11 mouse cellular contexts compared by ENCODE assay signal in the genomic region with DNA sequence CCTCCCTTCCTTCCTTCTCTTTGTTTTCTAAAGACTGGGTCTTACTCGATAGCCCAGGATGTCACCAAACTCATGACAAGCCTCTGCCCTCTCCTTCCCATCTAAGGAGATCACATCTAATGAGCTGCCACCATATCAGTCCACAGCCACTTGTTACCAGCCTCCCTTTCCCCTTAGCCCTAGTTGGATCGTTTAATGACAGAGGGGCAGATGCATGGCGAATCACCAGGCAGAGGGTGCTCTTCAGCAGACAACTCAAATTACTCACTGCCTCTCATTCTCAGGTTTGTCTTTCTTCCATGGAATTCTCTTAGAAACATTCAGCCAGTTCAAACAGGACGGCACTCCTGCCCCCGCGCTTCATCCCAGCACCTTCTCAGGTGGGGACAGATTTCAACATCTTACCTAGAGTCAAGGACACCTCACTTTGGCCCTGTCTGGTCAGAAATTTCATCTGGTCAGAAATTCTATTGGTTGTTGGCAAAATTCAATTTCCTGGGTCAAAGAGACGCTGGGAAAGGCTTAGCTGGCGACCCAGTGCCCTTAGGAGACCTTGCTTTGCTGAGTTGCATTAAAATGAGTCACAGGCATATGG. TPM values are rescaled to one million over a fixed set of nuclear protein-coding genes. Genes with fewer than 3 reads are reported as not detected.
A peak's percentile ranks its signal among the peaks of the same experiment; 100 is the strongest.
DNase-seq lines count a peak whose midpoint lies in the region; ATAC-seq and TF ChIP-seq lines count a peak whose summit lies in the region.
"Had no signal": no experiment of that assay in that cellular context is flagged by ENCODE, and none has a peak within 500 bp of the region (broad histone marks: within the 10 kb centered on the region; RNA-seq: fewer than 3 reads in every experiment).

No protein-coding gene starts in this region.

- H3K27ac ChIP-seq in kidney, embryonic 15.5 days, result peak overlapping the region; percentile 78
- H3K27ac ChIP-seq in stomach, embryonic 14.5 days (ENCODE audit: low read length), result peak overlapping the region; percentile 64; the same call in 1 of the 2 replicates
- no peak overlapping the region for H3K27ac ChIP-seq in stomach, postnatal 0 days (replicated peaks)
- H3K27ac ChIP-seq in heart, embryonic 16.5 days (ENCODE audit: low read length), result peak overlapping the region; percentile 77
- H3K27ac ChIP-seq in stomach, embryonic 16.5 days (ENCODE audit: low read length), result peak overlapping the region; percentile 61
- H3K27ac ChIP-seq: forebrain, embryonic 12.5 days; hindbrain, embryonic 15.5 days had no signal

- WGBS in kidney, embryonic 15.5 days, result 59% methylated on average over 8 of the region's 8 CpGs
- 58% methylated on average over 8 of the region's 8 CpGs for WGBS in stomach, embryonic 14.5 days
- WGBS in stomach, postnatal 0 days, result 52% methylated on average over 8 of the region's 8 CpGs
- WGBS in heart, embryonic 16.5 days, result 65% methylated on average over 8 of the region's 8 CpGs
- 58% methylated on average over 8 of the region's 8 CpGs for WGBS in stomach, embryonic 16.5 days

- TF ChIP-seq CTCF in stomach, postnatal 0 days (IDR thresholded peaks at IDR 0.05; ENCODE audit: low read depth), result no peak

- H3K4me2 ChIP-seq in kidney, embryonic 15.5 days, result no peak overlapping the region
- no peak overlapping the region for H3K4me2 ChIP-seq in stomach, embryonic 14.5 days (replicated peaks; ENCODE audit: low read depth, low read length)
- H3K4me2 ChIP-seq in stomach, postnatal 0 days (replicated peaks; ENCODE audit: low read depth), result no peak overlapping the region
- no peak overlapping the region for H3K4me2 ChIP-seq in heart, embryonic 16.5 days (ENCODE audit: low read depth, low read length)
- no peak overlapping the region for H3K4me2 ChIP-seq in stomach, embryonic 16.5 days (ENCODE audit: low read depth, low read length)
- H3K4me2 ChIP-seq: forebrain, embryonic 12.5 days; hindbrain, embryonic 15.5 days had no signal

- peaks cover 18% of the 10 kb centered on the region for H3K36me3 ChIP-seq in kidney, embryonic 15.5 days
- peaks cover 5% of the 10 kb centered on the region; the same call in 1 of the 2 replicates for H3K36me3 ChIP-seq in stomach, embryonic 14.5 days (ENCODE audit: control insufficient read depth, insufficient read depth, low read length)
- H3K36me3 ChIP-seq in stomach, postnatal 0 days (ENCODE audit: control insufficient read depth, insufficient read depth, low read length), result peaks cover 2% of the 10 kb centered on the region; the same call in 1 of the 2 replicates
- H3K36me3 ChIP-seq in heart, embryonic 16.5 days (ENCODE audit: control insufficient read depth, insufficient read depth), result peaks cover 18% of the 10 kb centered on the region
- 0 out of 2 replicates have a peak, but pooled peaks cover 4% of the 10 kb centered on the region for H3K36me3 ChIP-seq in stomach, embryonic 16.5 days (ENCODE audit: control insufficient read depth, insufficient read depth, low read length)
- H3K36me3 ChIP-seq: forebrain, embryonic 12.5 days had no signal

- no peaks in the 10 kb centered on the region for H3K27me3 ChIP-seq in kidney, embryonic 15.5 days
- no peaks in the 10 kb centered on the region for H3K27me3 ChIP-seq in stomach, embryonic 14.5 days (ENCODE audit: control insufficient read depth, insufficient read depth, low read length)
- no peaks in the 10 kb centered on the region for H3K27me3 ChIP-seq in stomach, postnatal 0 days (ENCODE audit: control insufficient read depth, insufficient read depth, low read length)
- no peaks in the 10 kb centered on the region for H3K27me3 ChIP-seq in heart, embryonic 16.5 days (ENCODE audit: control insufficient read depth, insufficient read depth, low read length)
- no peaks in the 10 kb centered on the region for H3K27me3 ChIP-seq in stomach, embryonic 16.5 days (ENCODE audit: control insufficient read depth, insufficient read depth, low read length)
- H3K27me3 ChIP-seq: forebrain, embryonic 12.5 days; hindbrain, embryonic 15.5 days had no signal

- no peak for DNase-seq in kidney, adult 18-20 months
- no peak for DNase-seq in stomach, postnatal 0 days (ENCODE audit: low spot score)
- no peak for DNase-seq in left cerebral cortex, adult 18-20 months (ENCODE audit: low spot score in 2 of 2)
- no peak for DNase-seq in spleen, adult 12 weeks (ENCODE audit: low spot score)
- DNase-seq: cerebellum, adult 11-12 months had no signal

- ATAC-seq in kidney, embryonic 15.5 days (replicated peaks; ENCODE audit: low FRiP score), result no peak
- ATAC-seq in stomach, embryonic 14.5 days (ENCODE audit: insufficient number of reproducible peaks, insufficient read depth, low FRiP score, low read depth), result no peak
- no peak for ATAC-seq in stomach, postnatal 0 days (ENCODE audit: low FRiP score, low TSS enrichment)
- ATAC-seq in heart, embryonic 16.5 days (replicated peaks; ENCODE audit: extremely low read depth, insufficient read depth, low FRiP score), result no peak
- no peak for ATAC-seq in stomach, embryonic 16.5 days (ENCODE audit: insufficient read depth, low FRiP score)

- TF ChIP-seq EP300 in stomach, postnatal 0 days (optimal IDR thresholded peaks at IDR 0.05), result no peak

- H3K4me1 ChIP-seq in kidney, embryonic 15.5 days, result peaks cover 60% of the 10 kb centered on the region
- H3K4me1 ChIP-seq in stomach, embryonic 14.5 days (ENCODE audit: control insufficient read depth, insufficient read depth, low read length), result peaks cover 33% of the 10 kb centered on the region
- H3K4me1 ChIP-seq in stomach, postnatal 0 days (replicated peaks; ENCODE audit: control insufficient read depth, insufficient read depth), result 0 out of 2 replicates have a peak, but pooled peaks cover 5% of the 10 kb centered on the region
- H3K4me1 ChIP-seq in heart, embryonic 16.5 days (ENCODE audit: control insufficient read depth, insufficient read depth, low read length), result peaks cover 59% of the 10 kb centered on the region
- peaks cover 36% of the 10 kb centered on the region for H3K4me1 ChIP-seq in stomach, embryonic 16.5 days (ENCODE audit: control insufficient read depth, insufficient read depth, low read length)

- H3K9ac ChIP-seq in kidney, embryonic 15.5 days, result no peak overlapping the region
- no peak overlapping the region for H3K9ac ChIP-seq in stomach, embryonic 14.5 days (replicated peaks; ENCODE audit: low read depth, low read length)
- no peak overlapping the region for H3K9ac ChIP-seq in stomach, postnatal 0 days (ENCODE audit: low read length)
- H3K9ac ChIP-seq in heart, embryonic 16.5 days (ENCODE audit: low read length), result no peak overlapping the region
- no peak overlapping the region for H3K9ac ChIP-seq in stomach, embryonic 16.5 days (ENCODE audit: low read length)
- H3K9ac ChIP-seq: forebrain, embryonic 12.5 days; hindbrain, embryonic 15.5 days had no signal

- no peaks in the 10 kb centered on the region for H3K9me3 ChIP-seq in kidney, embryonic 15.5 days (replicated peaks)
- 0 out of 2 replicates have a peak, but pooled peaks cover 2% of the 10 kb centered on the region for H3K9me3 ChIP-seq in stomach, embryonic 14.5 days (ENCODE audit: control insufficient read depth, low read depth, low read length)
- H3K9me3 ChIP-seq in stomach, postnatal 0 days (ENCODE audit: control insufficient read depth, low read length), result no peaks in the 10 kb centered on the region
- H3K9me3 ChIP-seq in heart, embryonic 16.5 days (replicated peaks; ENCODE audit: control insufficient read depth, low read length), result no peaks in the 10 kb centered on the region
- H3K9me3 ChIP-seq in stomach, embryonic 16.5 days (replicated peaks; ENCODE audit: control insufficient read depth, low read length), result no peaks in the 10 kb centered on the region
- H3K9me3 ChIP-seq: hindbrain, embryonic 15.5 days had no signal

- no peak overlapping the region for H3K4me3 ChIP-seq in kidney, embryonic 15.5 days (replicated peaks)
- H3K4me3 ChIP-seq in stomach, embryonic 14.5 days (ENCODE audit: low read depth, low read length), result no peak overlapping the region
- no peak overlapping the region for H3K4me3 ChIP-seq in stomach, postnatal 0 days (ENCODE audit: low read depth, low read length)
- no peak overlapping the region for H3K4me3 ChIP-seq in heart, embryonic 16.5 days (ENCODE audit: low read length)
- H3K4me3 ChIP-seq in stomach, embryonic 16.5 days (replicated peaks; ENCODE audit: low read length), result no peak overlapping the region
- H3K4me3 ChIP-seq: forebrain, embryonic 12.5 days; hindbrain, embryonic 15.5 days had no signal

RNA-seq across cellular contexts. Expression of a gene that starts 16.8 kb away (rescaled TPM):
- 14.4 and 17.9 TPM in 2 replicates for polyA plus RNA-seq in kidney, embryonic 15.5 days (2015; fragmentation: Nextera tagmentation; extraction: Ambion mirVana)
- polyA plus RNA-seq in stomach, embryonic 14.5 days (2014; fragmentation: Nextera tagmentation; extraction: Ambion mirVana), result 23.6 and 26.8 TPM in 2 replicates
- polyA plus RNA-seq in stomach, postnatal 0 days (2015; fragmentation: Nextera tagmentation; extraction: Ambion mirVana), result 4.3 and 4.9 TPM in 2 replicates
- polyA plus RNA-seq in heart, embryonic 16.5 days (2015; fragmentation: Nextera tagmentation; extraction: Ambion mirVana), result 21.3 and 24.4 TPM in 2 replicates
- 22.0 and 22.4 TPM in 2 replicates for polyA plus RNA-seq in stomach, embryonic 16.5 days (2015; fragmentation: Nextera tagmentation; extraction: Ambion mirVana)
- 10 to 100 TPM; 12.8 to 16.1 TPM for total RNA-seq in left cerebral cortex, adult 18-20 months (2021)

RNA-seq across cellular contexts. Expression of a gene that starts 20.4 kb away (rescaled TPM):
- polyA plus RNA-seq in kidney, embryonic 15.5 days (2015; fragmentation: Nextera tagmentation; extraction: Ambion mirVana), result 2.8 and 6.7 TPM in 2 replicates
- polyA plus RNA-seq in stomach, embryonic 14.5 days (2014; fragmentation: Nextera tagmentation; extraction: Ambion mirVana), result 3.5 and 5.6 TPM in 2 replicates
- 7.0 and 7.3 TPM in 2 replicates for polyA plus RNA-seq in stomach, postnatal 0 days (2015; fragmentation: Nextera tagmentation; extraction: Ambion mirVana)
- polyA plus RNA-seq in heart, embryonic 16.5 days (2015; fragmentation: Nextera tagmentation; extraction: Ambion mirVana), result 3.0 and 10.7 TPM in 2 replicates
- polyA plus RNA-seq in stomach, embryonic 16.5 days (2015; fragmentation: Nextera tagmentation; extraction: Ambion mirVana), result 4.7 and 7.9 TPM in 2 replicates
- total RNA-seq in left cerebral cortex, adult 18-20 months (2021), result 1 to 10 TPM; 1.3 to 1.7 TPM
